In the genomic region with DNA sequence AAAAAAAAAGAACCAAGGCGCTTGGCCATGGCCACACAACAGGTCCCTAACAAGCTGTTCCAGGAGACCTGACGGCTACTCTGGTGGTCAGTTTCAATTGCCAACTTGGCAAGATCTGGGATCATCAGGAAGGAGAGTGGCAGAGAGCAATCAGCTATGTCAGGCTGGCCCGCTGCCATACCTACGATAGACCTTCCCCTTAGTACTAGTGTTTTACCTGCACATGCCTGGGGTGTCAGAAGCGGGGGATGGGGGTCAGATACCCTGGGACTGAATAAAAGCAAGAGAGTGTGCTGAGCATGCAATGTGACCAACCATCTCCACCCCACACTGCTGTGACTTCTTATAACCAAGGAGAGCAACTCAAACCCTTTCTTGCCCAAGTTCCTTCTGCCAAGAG, we compare ENCODE assay signal across 9 mouse cellular contexts. TPM values are rescaled to one million over a fixed set of nuclear protein-coding genes. Genes with fewer than 3 reads are reported as not detected.
DNase-seq lines count a peak whose midpoint lies in the region; ATAC-seq lines count a peak whose summit lies in the region.
"Had no signal": no experiment of that assay in that cellular context is flagged by ENCODE, and none has a peak within 500 bp of the region (broad histone marks: within the 10 kb centered on the region; RNA-seq: fewer than 3 reads in every experiment).

No protein-coding gene starts in this region.

- H3K9me3 ChIP-seq in neural tube, embryonic 11.5 days (ENCODE audit: control insufficient read depth, low read length), result no peaks in the 10 kb centered on the region
- no peaks in the 10 kb centered on the region for H3K9me3 ChIP-seq in limb, embryonic 10.5 days (replicated peaks)
- no peaks in the 10 kb centered on the region for H3K9me3 ChIP-seq in stomach, embryonic 15.5 days

- H3K27ac ChIP-seq in neural tube, embryonic 11.5 days (ENCODE audit: low read depth, low read length), result no peak overlapping the region
- no peak overlapping the region for H3K27ac ChIP-seq in limb, embryonic 10.5 days
- H3K27ac ChIP-seq in stomach, embryonic 15.5 days, result no peak overlapping the region

- no peaks in the 10 kb centered on the region; the same call in 1 of the 2 replicates for H3K36me3 ChIP-seq in neural tube, embryonic 11.5 days (ENCODE audit: control insufficient read depth, insufficient read depth, low read length)
- H3K36me3 ChIP-seq in limb, embryonic 10.5 days, result peaks cover 33% of the 10 kb centered on the region
- peaks cover 10% of the 10 kb centered on the region; the same call in 1 of the 2 replicates for H3K36me3 ChIP-seq in stomach, embryonic 15.5 days

- no peak overlapping the region; the same call in 1 of the 2 replicates for H3K9ac ChIP-seq in neural tube, embryonic 11.5 days (ENCODE audit: low read length)
- no peak overlapping the region for H3K9ac ChIP-seq in stomach, embryonic 15.5 days

- peak overlapping the region; percentile 78 for H3K4me2 ChIP-seq in neural tube, embryonic 11.5 days (ENCODE audit: low read depth)
- peak overlapping the region; percentile 72; the same call in 1 of the 2 replicates for H3K4me2 ChIP-seq in stomach, embryonic 15.5 days

- WGBS in neural tube, embryonic 11.5 days, result 95% methylated on average over 5 of the region's 5 CpGs
- WGBS in limb, embryonic 10.5 days, result 92% methylated on average over 5 of the region's 5 CpGs
- 88% methylated on average over 5 of the region's 5 CpGs for WGBS in stomach, embryonic 15.5 days

- peaks cover 12% of the 10 kb centered on the region for H3K4me1 ChIP-seq in neural tube, embryonic 11.5 days (ENCODE audit: control insufficient read depth, insufficient read depth, low read length)
- peaks cover 21% of the 10 kb centered on the region for H3K4me1 ChIP-seq in limb, embryonic 10.5 days
- H3K4me1 ChIP-seq in stomach, embryonic 15.5 days, result peaks cover 10% of the 10 kb centered on the region

- ATAC-seq in neural tube, embryonic 11.5 days (ENCODE audit: insufficient read depth, low FRiP score, low TSS enrichment), result no peak
- ATAC-seq in stomach, embryonic 15.5 days (ENCODE audit: insufficient read depth, low FRiP score, low read depth), result no peak

- H3K4me3 ChIP-seq in neural tube, embryonic 11.5 days (ENCODE audit: low read depth, low read length), result no peak overlapping the region; the same call in 1 of the 2 replicates
- H3K4me3 ChIP-seq in limb, embryonic 10.5 days, result peak overlapping the region; percentile 76; the same call in 1 of the 2 replicates
- peak overlapping the region; percentile 72; the same call in 1 of the 2 replicates for H3K4me3 ChIP-seq in stomach, embryonic 15.5 days (replicated peaks)

- peak; percentile 71 to 74 for DNase-seq in cerebellum, postnatal 10 days
- no peak for DNase-seq in cerebellum, adult 11 months
- no peak for DNase-seq in neural tube, embryonic 11.5 days (ENCODE audit: low spot score)
- no peak for DNase-seq in neural tube, embryonic 10.5 days (ENCODE audit: extremely low spot score, low spot score)
- no peak for DNase-seq in limb, embryonic 10.5 days (ENCODE audit: low spot score)
- no peak for DNase-seq in left cerebral cortex, adult 18-20 months (ENCODE audit: low spot score in 2 of 2)
- no peak for DNase-seq in embryo, embryonic 10.5 days (ENCODE audit: low spot score)
- DNase-seq: lung, postnatal 10 days had no signal

- H3K27me3 ChIP-seq in neural tube, embryonic 11.5 days (ENCODE audit: control insufficient read depth, insufficient read depth, low read length), result no peaks in the 10 kb centered on the region
- H3K27me3 ChIP-seq in limb, embryonic 10.5 days (ENCODE audit: low read depth, poor library complexity, severe bottlenecking), result no peaks in the 10 kb centered on the region
- no peaks in the 10 kb centered on the region for H3K27me3 ChIP-seq in stomach, embryonic 15.5 days (replicated peaks)

RNA-seq across cellular contexts. Expression of gene Rita1, which starts 1.5 kb away (rescaled TPM):
- polyA plus RNA-seq in neural tube, embryonic 11.5 days (2014; fragmentation: Nextera tagmentation; extraction: Ambion mirVana), result 12.3 and 13.2 TPM in 2 replicates
- polyA plus RNA-seq in limb, embryonic 10.5 days (2016; fragmentation: Nextera tagmentation; extraction: Ambion mirVana), result 17.5 and 19.5 TPM in 2 replicates
- polyA plus RNA-seq in stomach, embryonic 15.5 days (2015; fragmentation: Nextera tagmentation; extraction: Ambion mirVana), result 10.4 and 11.4 TPM in 2 replicates
- 10 to 100 TPM; 28.7 to 31.0 TPM for total RNA-seq in left cerebral cortex, adult 18-20 months (2021)

RNA-seq across cellular contexts. Expression of gene Ddx54, which starts 1.6 kb away (rescaled TPM):
- 42.0 and 42.6 TPM in 2 replicates for polyA plus RNA-seq in neural tube, embryonic 11.5 days (2014; fragmentation: Nextera tagmentation; extraction: Ambion mirVana)
- polyA plus RNA-seq in limb, embryonic 10.5 days (2016; fragmentation: Nextera tagmentation; extraction: Ambion mirVana), result 58.1 and 62.6 TPM in 2 replicates
- 41.8 and 44.9 TPM in 2 replicates for polyA plus RNA-seq in stomach, embryonic 15.5 days (2015; fragmentation: Nextera tagmentation; extraction: Ambion mirVana)
- total RNA-seq in left cerebral cortex, adult 18-20 months (2021), result 10 to 100 TPM; 34.0 to 41.6 TPM

RNA-seq across cellular contexts. Expression of gene Iqcd, which starts 22.1 kb away (rescaled TPM):
- polyA plus RNA-seq in neural tube, embryonic 11.5 days (2014; fragmentation: Nextera tagmentation; extraction: Ambion mirVana), result 0.62 and 0.81 TPM in 2 replicates
- 0.30 and 0.41 TPM in 2 replicates for polyA plus RNA-seq in limb, embryonic 10.5 days (2016; fragmentation: Nextera tagmentation; extraction: Ambion mirVana)
- 0.40 and 0.69 TPM in 2 replicates for polyA plus RNA-seq in stomach, embryonic 15.5 days (2015; fragmentation: Nextera tagmentation; extraction: Ambion mirVana)
- total RNA-seq in left cerebral cortex, adult 18-20 months (2021), result 1 to 10 TPM in 1 of 2 experiments, under 1 TPM in 1; 0.70 to 1.3 TPM

RNA-seq across cellular contexts. Expression of gene Tpcn1, which starts 22.4 kb away (rescaled TPM):
- polyA plus RNA-seq in neural tube, embryonic 11.5 days (2014; fragmentation: Nextera tagmentation; extraction: Ambion mirVana), result 14.9 and 16.8 TPM in 2 replicates
- 12.3 and 13.2 TPM in 2 replicates for polyA plus RNA-seq in limb, embryonic 10.5 days (2016; fragmentation: Nextera tagmentation; extraction: Ambion mirVana)
- polyA plus RNA-seq in stomach, embryonic 15.5 days (2015; fragmentation: Nextera tagmentation; extraction: Ambion mirVana), result 25.5 and 25.7 TPM in 2 replicates
- 10 to 100 TPM; 34.9 to 35.8 TPM for total RNA-seq in left cerebral cortex, adult 18-20 months (2021)

RNA-seq across cellular contexts. Expression of gene Cfap73, which starts 23.1 kb away (rescaled TPM):
- polyA plus RNA-seq in neural tube, embryonic 11.5 days (2014; fragmentation: Nextera tagmentation; extraction: Ambion mirVana), result not detected in 2 replicates
- not detected in 2 replicates for polyA plus RNA-seq in limb, embryonic 10.5 days (2016; fragmentation: Nextera tagmentation; extraction: Ambion mirVana)
- polyA plus RNA-seq in stomach, embryonic 15.5 days (2015; fragmentation: Nextera tagmentation; extraction: Ambion mirVana), result not detected in 2 replicates
- not detected for total RNA-seq in left cerebral cortex, adult 18-20 months (2021)

Comparison
In these comparisons a context has a peak if more than half of its experiments do, and no peak if none do; other contexts are left out.
1. DNase-seq: peak in cerebellum, postnatal 10 days (2 of 2); none in cerebellum, adult 11 months (single experiment), neural tube, embryonic 11.5 days (single experiment), neural tube, embryonic 10.5 days (single experiment), limb, embryonic 10.5 days (single experiment), left cerebral cortex, adult 18-20 months (0 of 2) and embryo, embryonic 10.5 days (single experiment).